Mouse (Mus musculus): ENCODE data around the gene Tmem258. TPM values are rescaled to one million over a fixed set of nuclear protein-coding genes. Genes with fewer than 3 reads are reported as not detected.

Tmem258 gene
- polyA plus RNA-seq, 1 experiment from 2014 or later, result 169 TPM

DNA sequence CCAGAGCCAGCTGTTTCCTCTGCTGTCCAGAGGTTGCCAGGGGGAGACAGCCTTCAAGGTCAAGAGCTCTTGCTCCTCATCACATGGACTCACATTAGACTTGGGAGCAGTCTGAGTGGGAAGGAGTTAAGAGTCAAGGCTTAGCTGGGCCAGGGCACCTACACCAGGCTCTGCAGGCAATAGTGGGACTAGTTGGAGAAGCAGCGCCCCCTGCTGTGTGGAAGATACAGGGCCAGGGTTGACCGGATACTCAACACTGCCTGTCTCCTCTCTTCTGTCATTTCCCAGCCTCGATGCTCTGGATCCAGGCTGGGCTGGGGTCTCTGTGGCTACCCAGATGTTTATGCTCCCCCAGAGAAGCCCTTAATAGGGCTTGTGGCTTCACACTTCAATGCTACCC lies 40.4 kb downstream of the Tmem258 start:
- WGBS (ENCODE audit: missing documents), result 19% methylated on average over 3 of the region's 3 CpGs
- no peak overlapping the region for H3K4me3 ChIP-seq (ENCODE audit: inconsistent target)
- no peak overlapping the region for H3K27ac ChIP-seq
- no peaks in the 10 kb centered on the region for H3K79me2 ChIP-seq (ENCODE audit: inconsistent target)
- no peaks in the 10 kb centered on the region for H3K36me3 ChIP-seq (ENCODE audit: inconsistent target)

DNA sequence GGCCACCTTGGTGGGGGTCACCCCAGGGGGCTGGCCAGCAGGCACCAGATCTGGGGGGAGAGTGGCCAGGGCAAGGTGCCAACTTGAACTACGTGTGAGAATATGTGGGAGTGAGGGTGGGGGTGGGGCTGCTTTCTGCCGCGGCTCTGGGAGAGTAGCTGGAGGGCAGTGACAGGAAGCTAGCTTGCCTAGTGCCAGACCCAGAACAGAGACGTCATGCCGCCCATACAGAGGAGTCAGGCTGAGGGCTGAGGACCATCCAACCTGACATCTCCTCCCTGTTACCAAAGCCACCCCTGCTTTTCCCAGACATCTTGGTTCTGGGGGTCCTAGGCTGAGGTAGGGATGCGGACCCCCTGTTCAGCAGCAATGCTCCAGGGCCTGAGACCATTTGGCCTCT lies 43.4 kb downstream of the Tmem258 start:
- no peak overlapping the region for H3K27ac ChIP-seq
- 32% methylated on average over 6 of the region's 6 CpGs for WGBS (ENCODE audit: missing documents)
- no peaks in the 10 kb centered on the region for H3K79me2 ChIP-seq (ENCODE audit: inconsistent target)
- H3K4me3 ChIP-seq (ENCODE audit: inconsistent target), result no peak overlapping the region
- no peaks in the 10 kb centered on the region for H3K36me3 ChIP-seq (ENCODE audit: inconsistent target)

DNA sequence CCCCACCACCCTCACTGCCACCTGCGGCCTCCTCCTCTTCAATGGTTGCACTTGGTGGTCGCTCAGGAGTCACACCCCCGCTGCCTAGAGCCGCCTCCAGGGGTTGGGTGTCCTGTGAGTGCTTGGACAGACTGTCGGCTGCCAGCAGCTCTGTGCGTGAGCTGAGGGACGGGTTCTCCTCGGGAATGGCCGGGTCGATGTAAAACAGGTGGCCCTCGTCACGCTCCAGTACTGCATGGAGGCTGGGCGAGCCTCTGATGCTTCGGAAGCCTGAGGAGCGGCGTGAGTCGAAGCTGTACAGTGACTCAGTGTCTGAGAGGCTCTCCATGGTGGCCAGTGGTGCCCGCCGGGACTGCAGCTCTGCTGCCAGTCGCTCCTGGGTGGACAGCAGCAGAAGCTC lies 44.3 kb downstream of the Tmem258 start:
- 88% methylated on average over 13 of the region's 20 CpGs for WGBS (ENCODE audit: missing documents)
- Histone ChIP-seq H3K36me3 (ENCODE audit: inconsistent target) (no peaks in the 10 kb centered on the region), H3K27ac (no peak overlapping the region), H3K4me3 (ENCODE audit: inconsistent target) (no peak overlapping the region), H3K79me2 (ENCODE audit: inconsistent target) (no peaks in the 10 kb centered on the region)

Other genes with a start within 250 kb of the Tmem258 start
- 25,011 to 42,260 TPM (median 38,400 TPM) in 3 replicates for gene Fth1, start 223.4 kb upstream of the Tmem258 start, polyA plus RNA-seq (2018)
- 0.11 to 1.8 TPM (median 0.22 TPM) in 3 replicates for gene Best1, start 202.4 kb upstream of the Tmem258 start, polyA plus RNA-seq (2018)
- 97.7 to 161 TPM (median 125 TPM) in 3 replicates for gene Rab3il1, start 202.3 kb upstream of the Tmem258 start, polyA plus RNA-seq (2018)
- gene Fads3, start 162.4 kb upstream of the Tmem258 start, polyA plus RNA-seq (2018), result 2.4 to 3.4 TPM (median 2.4 TPM) in 3 replicates
- 3.4 to 12.4 TPM (median 9.7 TPM) in 3 replicates for gene Fads2, start 102.3 kb upstream of the Tmem258 start, polyA plus RNA-seq (2018)
- 63.4 to 93.5 TPM (median 74.9 TPM) in 3 replicates for gene Fads1, start 21.1 kb upstream of the Tmem258 start, polyA plus RNA-seq (2018)
- gene Fen1, start 155 bp downstream of the Tmem258 start, polyA plus RNA-seq (2018), result 13.8 to 52.7 TPM (median 20.3 TPM) in 3 replicates
- 0.08 to 0.37 TPM (median 0.17 TPM) in 3 replicates for gene Myrf, start 36.7 kb downstream of the Tmem258 start, polyA plus RNA-seq (2018)
- 2.2 to 3.9 TPM (median 2.9 TPM) in 3 replicates for gene Dagla, start 100.9 kb downstream of the Tmem258 start, polyA plus RNA-seq (2018)
- gene Syt7, start 185.1 kb downstream of the Tmem258 start, polyA plus RNA-seq (2018), result not detected in 3 replicates

All from macrophage (primary cell).